Mouse (Mus musculus): ENCODE data around the gene Mst1.

Gene Mst1

GRCm38 (mm10) chr9:108129042-108129948, 49.1 kb downstream of the Mst1 start:
- peak; percentile 86 for DNase-seq (ENCODE audit: low read depth, low spot score)

- DNase-seq (ENCODE audit: low read depth, low spot score): no peak
These were observed 51.3 kb downstream of the Mst1 start for GRCm38 (mm10) chr9:108131502-108131901.

- DNase-seq (ENCODE audit: low read depth, low spot score): no peak
These were observed 52.1 kb downstream of the Mst1 start for GRCm38 (mm10) chr9:108132373-108132772.

- DNase-seq (ENCODE audit: low read depth, low spot score): peak; percentile 94
These were observed 53.2 kb downstream of the Mst1 start for GRCm38 (mm10) chr9:108133478-108133877.

Measured in brain, adult 2 months (tissue).